Mouse (Mus musculus) stomach, postnatal 0 days (tissue): ENCODE measurements around the gene Mn1. TPM values are rescaled to one million over a fixed set of nuclear protein-coding genes. Genes with fewer than 3 reads are reported as not detected.
A peak's percentile ranks its signal among the peaks of the same experiment; 100 is the strongest.

ENCODE experiments used
- ATAC-seq: fragments of 200-750 bp; cut with Nextera tagmentation; 2 replicates; pipeline ENCODE4 v1.8.0; 2017; ENCODE audit not compliant: low FRiP score, low TSS enrichment
- DNase-seq: peaks from one replicate; pipeline ENCODE4 v3.0.0-alpha.2; 2016; ENCODE audit warnings: low spot score
- H3K27ac ChIP-seq: fragments of 300-500 bp; sonication (generic); replicated peaks from 2 replicates; pipeline ENCODE4 v1.5.1; 2014; ENCODE audit warnings: mild to moderate bottlenecking, control low read depth
- H3K27me3 ChIP-seq: fragments of 300-500 bp; sonication (generic); 2 replicates; pipeline ENCODE4 v1.6.1; 2014; ENCODE audit warnings: low read length; ENCODE audit not compliant: control insufficient read depth, insufficient read depth
- H3K36me3 ChIP-seq: fragments of 300-500 bp; sonication (generic); 2 replicates; pipeline ENCODE4 v1.6.1; 2014; ENCODE audit warnings: low read length, mixed read lengths; ENCODE audit not compliant: control insufficient read depth, insufficient read depth
- H3K4me1 ChIP-seq: fragments of 300-500 bp; sonication (generic); replicated peaks from 2 replicates; pipeline ENCODE4 v1.6.1; 2014; ENCODE audit warnings: antibody characterized with exemption; ENCODE audit not compliant: control insufficient read depth, insufficient read depth
- H3K4me2 ChIP-seq: fragments of 300-500 bp; sonication (generic); replicated peaks from 2 replicates; pipeline ENCODE4 v1.6.1; 2014; ENCODE audit warnings: low read depth, mild to moderate bottlenecking, control low read depth, moderate library complexity
- H3K4me3 ChIP-seq: fragments of 300-500 bp; sonication (generic); 2 replicates; pipeline ENCODE4 v1.5.1; 2014; ENCODE audit warnings: low read depth, low read length, control low read depth
- H3K9ac ChIP-seq: fragments of 300-500 bp; sonication (generic); 2 replicates; pipeline ENCODE4 v1.6.1; 2014; ENCODE audit warnings: mild to moderate bottlenecking, low read length, control low read depth, mixed read lengths
- H3K9me3 ChIP-seq: fragments of 300-500 bp; sonication (generic); 2 replicates; pipeline ENCODE4 v1.6.1; 2016; ENCODE audit warnings: low read length; ENCODE audit not compliant: control insufficient read depth
- CTCF ChIP-seq: IDR thresholded peaks from 2 replicates; pipeline ENCODE4 v1.5.1; 2016; ENCODE audit warnings: antibody characterized with exemption, low read depth, mild to moderate bottlenecking, moderate library complexity
- EP300 ChIP-seq: optimal IDR thresholded peaks from 2 replicates; pipeline ENCODE3; 2016; ENCODE audit warnings: antibody characterized with exemption
- WGBS: fragments of 180-500 bp; shearing (Covaris S2); extraction: QIAGEN DNeasy Blood & Tissue Kit; methylation state at CpG from one replicate; pipeline ENCODE4 v1.1.7; 2014; 5-methylcytosine and 5-hydroxymethylcytosine counted together
- polyA plus RNA-seq: library from polyadenylated mRNA; unstranded; fragments of >200 nt; fragmentation: Nextera tagmentation; extraction: Ambion mirVana; gene quantifications from 2 replicates; pipeline ENCODE4 v1.2.1, GENCODE M21; 2015

The Mn1 gene
- polyA plus RNA-seq, 1 experiment from 2014 or later, result 5.6 TPM

DNA sequence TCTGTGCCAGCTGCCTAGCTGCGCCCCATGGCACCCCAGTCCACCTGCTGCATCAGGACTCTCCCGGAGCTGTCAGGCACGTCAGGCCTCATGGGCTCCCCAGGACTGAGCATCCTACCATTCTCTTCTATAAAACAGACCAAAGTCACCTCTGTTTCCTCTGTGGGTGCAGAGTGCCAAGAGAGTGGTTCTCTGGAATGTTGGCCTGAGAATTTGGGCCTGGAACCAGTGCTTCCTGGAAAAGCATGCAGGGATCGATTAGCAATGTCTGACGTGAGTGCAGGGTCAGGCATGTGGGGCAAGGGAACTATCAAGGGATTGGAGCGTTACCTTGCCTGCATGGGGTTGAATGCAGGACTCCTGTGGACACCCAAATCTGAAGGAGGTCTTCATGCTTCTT, 59.0 kb downstream of the Mn1 start:
- no peak for TF ChIP-seq CTCF
- no peak for TF ChIP-seq EP300
- H3K4me3 ChIP-seq, result no peak overlapping the region
- no peaks in the 10 kb centered on the region for H3K27me3 ChIP-seq
- no peak for DNase-seq
- no peak overlapping the region for H3K4me2 ChIP-seq
- no peak for ATAC-seq
- H3K4me1 ChIP-seq, result no peaks in the 10 kb centered on the region
- H3K9me3 ChIP-seq, result no peaks in the 10 kb centered on the region
- no peak overlapping the region for H3K27ac ChIP-seq
- 88% methylated on average over 6 of the region's 6 CpGs for WGBS
- H3K9ac ChIP-seq, result no peak overlapping the region
- H3K36me3 ChIP-seq, result no peaks in the 10 kb centered on the region

DNA sequence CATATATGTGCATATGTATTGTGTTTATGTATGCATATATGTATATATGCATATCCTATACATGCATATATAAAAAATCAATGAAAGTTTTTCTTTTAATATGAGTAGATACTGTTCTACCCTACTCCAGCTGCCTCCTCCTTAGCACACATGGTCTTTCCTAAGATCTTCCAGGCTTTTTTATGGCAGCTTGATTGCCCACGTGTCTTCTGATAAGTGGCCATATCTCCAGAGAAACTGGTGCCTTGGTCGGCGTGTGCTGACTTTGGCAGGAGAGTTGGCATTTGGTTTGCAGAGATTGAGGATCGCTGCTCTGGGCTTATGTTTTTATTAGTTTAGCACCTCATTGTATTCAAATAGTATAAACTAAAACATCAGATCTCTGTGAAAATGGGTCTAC, 68.7 kb downstream of the Mn1 start:
- 83% methylated on average over 4 of the region's 4 CpGs for WGBS
- Histone ChIP-seq H3K4me1 (no peaks in the 10 kb centered on the region), H3K4me3 (no peak overlapping the region), H3K27me3 (no peaks in the 10 kb centered on the region), H3K36me3 (no peaks in the 10 kb centered on the region), H3K4me2 (no peak overlapping the region), H3K9ac (no peak overlapping the region), H3K27ac (no peak overlapping the region), H3K9me3 (no peaks in the 10 kb centered on the region)
- no peak for DNase-seq
- TF ChIP-seq CTCF, result no peak
- no peak for TF ChIP-seq EP300
- no peak for ATAC-seq

DNA sequence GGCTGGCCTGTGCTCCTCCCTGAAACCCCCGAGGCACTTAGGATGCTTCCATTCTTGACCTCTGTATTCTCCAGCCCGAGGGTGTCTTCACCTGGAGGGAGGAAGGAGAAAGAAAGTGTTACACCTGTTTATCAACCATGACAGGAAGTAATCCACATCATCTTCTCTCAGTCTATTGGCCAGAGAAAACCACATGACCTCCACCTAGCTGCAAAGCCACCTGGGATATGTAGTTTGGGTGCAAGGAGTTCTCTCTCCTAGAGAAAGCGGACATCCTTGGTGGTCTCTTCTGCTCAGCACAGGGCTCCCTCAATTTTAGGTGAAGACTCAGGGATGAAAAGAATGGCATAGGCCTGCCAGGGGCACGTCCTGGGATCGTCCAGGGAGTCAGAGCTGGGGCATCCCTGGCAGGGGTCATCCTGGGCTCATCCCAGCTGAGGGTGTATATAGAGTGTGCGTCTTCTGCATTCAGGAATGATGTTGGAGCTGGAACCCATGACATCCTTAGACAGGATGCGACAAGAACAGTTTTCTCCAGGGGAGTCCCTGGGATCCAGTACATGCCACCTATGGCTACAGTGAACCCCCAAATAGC, 72.0 kb downstream of the Mn1 start:
- ATAC-seq, result 0 out of 2 replicates have a peak, but pooled peaks have one; percentile 63
- H3K9ac ChIP-seq, result no peak overlapping the region
- no peaks in the 10 kb centered on the region for H3K36me3 ChIP-seq
- no peak overlapping the region for H3K27ac ChIP-seq
- H3K27me3 ChIP-seq, result no peaks in the 10 kb centered on the region
- H3K4me1 ChIP-seq, result no peaks in the 10 kb centered on the region
- H3K4me2 ChIP-seq, result no peak overlapping the region
- TF ChIP-seq CTCF (no peak), EP300 (no peak)
- no peak for DNase-seq
- H3K4me3 ChIP-seq, result no peak overlapping the region
- no peaks in the 10 kb centered on the region for H3K9me3 ChIP-seq
- 58% methylated on average over 7 of the region's 7 CpGs for WGBS

DNA sequence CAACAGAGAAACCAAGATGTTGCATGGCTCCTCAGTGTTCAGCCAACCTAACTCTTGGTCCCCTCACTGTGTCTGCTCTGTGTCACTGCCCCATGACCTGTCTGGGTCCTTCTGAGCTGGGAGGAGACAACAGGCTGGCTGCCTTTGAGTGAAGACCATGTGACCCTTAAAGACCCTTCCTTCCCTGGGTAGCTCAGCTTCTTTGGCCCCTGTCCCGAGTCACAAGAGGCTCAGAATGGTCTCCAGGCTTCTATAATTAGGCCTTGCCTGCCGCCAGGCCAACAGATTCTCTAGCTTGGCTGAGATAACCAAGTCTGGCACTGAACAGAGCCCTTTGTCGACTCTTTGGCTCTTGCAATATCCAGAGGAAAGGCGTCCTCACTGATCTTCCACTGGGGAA, 73.4 kb downstream of the Mn1 start:
- 52% methylated on average over 4 of the region's 4 CpGs for WGBS
- no peak for DNase-seq
- Histone ChIP-seq H3K9ac (no peak overlapping the region), H3K9me3 (no peaks in the 10 kb centered on the region), H3K27ac (no peak overlapping the region), H3K4me3 (no peak overlapping the region), H3K27me3 (no peaks in the 10 kb centered on the region), H3K4me2 (no peak overlapping the region), H3K4me1 (no peaks in the 10 kb centered on the region), H3K36me3 (no peaks in the 10 kb centered on the region)
- TF ChIP-seq EP300 (no peak), CTCF (no peak)
- no peak for ATAC-seq

DNA sequence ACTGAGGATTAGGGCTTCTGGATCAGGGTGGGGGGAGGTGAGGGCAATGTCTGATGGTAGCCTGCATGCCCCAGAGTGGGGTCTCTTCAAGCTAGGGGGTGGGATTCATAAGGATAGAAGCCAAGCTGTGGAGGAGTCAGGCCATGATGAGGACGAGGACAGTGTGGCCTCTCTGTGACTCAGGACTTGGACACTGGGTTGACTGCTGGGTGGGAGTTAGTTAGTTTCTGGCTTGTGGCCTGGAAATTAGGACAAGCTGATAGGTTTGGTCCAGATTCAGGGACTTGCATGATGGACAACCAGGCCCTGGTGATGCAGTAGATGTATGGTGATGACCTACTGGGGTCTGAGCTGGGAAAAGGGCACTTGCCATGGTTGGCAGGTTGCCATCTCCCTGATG, 74.3 kb downstream of the Mn1 start:
- WGBS, result 72% methylated on average over 1 of the region's 1 CpGs

DNA sequence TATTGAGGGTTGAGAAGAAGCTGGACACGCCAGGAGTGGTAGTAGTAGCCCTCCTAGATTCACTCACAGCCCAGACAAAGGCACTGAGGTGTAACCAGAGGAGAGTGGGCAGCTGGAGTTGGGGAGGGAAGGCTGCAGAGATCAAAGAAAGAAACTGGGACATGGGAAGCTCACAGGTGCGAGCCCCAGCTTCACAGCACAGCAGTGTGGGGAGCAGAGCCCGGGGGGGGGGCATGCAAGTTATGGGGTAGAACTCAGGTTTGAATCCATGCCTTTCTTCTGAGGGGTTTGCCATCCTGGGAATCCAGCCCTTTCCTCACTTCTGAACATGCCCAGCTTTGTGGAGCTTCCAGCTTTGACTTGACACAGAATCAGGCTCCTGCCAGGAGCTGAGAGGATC, 82.9 kb downstream of the Mn1 start:
- 59% methylated on average over 3 of the region's 3 CpGs for WGBS
- Histone ChIP-seq H3K9ac (no peak overlapping the region), H3K9me3 (no peaks in the 10 kb centered on the region), H3K27me3 (no peaks in the 10 kb centered on the region), H3K27ac (no peak overlapping the region), H3K4me1 (no peaks in the 10 kb centered on the region), H3K36me3 (no peaks in the 10 kb centered on the region), H3K4me3 (no peak overlapping the region), H3K4me2 (no peak overlapping the region)
- TF ChIP-seq EP300 (no peak), CTCF (no peak)
- ATAC-seq, result no peak
- DNase-seq, result no peak

More for the DNA sequence above, 74.3 kb downstream of the Mn1 start:
- DNase-seq (no peak), ATAC-seq (no peak; the same call in 1 of the 2 replicates)
- H3K4me3 ChIP-seq, result no peak overlapping the region
- no peak overlapping the region for H3K27ac ChIP-seq
- TF ChIP-seq CTCF, result no peak
- TF ChIP-seq EP300, result no peak
- no peaks in the 10 kb centered on the region for H3K4me1 ChIP-seq
- H3K9me3 ChIP-seq, result no peaks in the 10 kb centered on the region
- H3K4me2 ChIP-seq, result no peak overlapping the region
- H3K9ac ChIP-seq, result no peak overlapping the region
- no peaks in the 10 kb centered on the region for H3K27me3 ChIP-seq
- no peaks in the 10 kb centered on the region for H3K36me3 ChIP-seq
